Mouse (Mus musculus) small intestine, adult 2 months (tissue): ENCODE results near the gene Slc7a5.

Source experiments
- CTCF ChIP-seq: fragments of 200-500 bp; IDR thresholded peaks from 2 replicates; pipeline ENCODE4 v1.5.1; 2012; ENCODE audit warnings: low read depth, mild to moderate bottlenecking, control low read depth, inconsistent platforms, low read length, moderate library complexity, mixed read lengths; ENCODE audit not compliant: insufficient replicate concordance, insufficient read length; ENCODE audit errors: extremely low read depth
- POLR2A ChIP-seq: fragments of 200-500 bp; IDR thresholded peaks from 2 replicates; pipeline ENCODE4 v1.6.1; 2012; ENCODE audit warnings: low read depth, mild to moderate bottlenecking, control low read depth, inconsistent platforms, low read length, moderate library complexity

GRCm38 (mm10) chr8:121847261-121847822 lies 60.2 kb downstream of the Slc7a5 start:
- no peak for TF ChIP-seq CTCF
- TF ChIP-seq POLR2A = no peak
